Mouse (Mus musculus) small intestine, adult 2 months (tissue): ENCODE results near the gene Atg10.
"Not testable (repeated sequence)": the region's sequence is repeated elsewhere in the genome, so short reads cannot be mapped to it uniquely, and the experiment has no call there.

Experiments used
- CTCF ChIP-seq: fragments of 200-500 bp; IDR thresholded peaks from 2 replicates; pipeline ENCODE4 v1.5.1; 2012; ENCODE audit warnings: low read depth, mild to moderate bottlenecking, control low read depth, inconsistent platforms, low read length, moderate library complexity, mixed read lengths; ENCODE audit not compliant: insufficient replicate concordance, insufficient read length; ENCODE audit errors: extremely low read depth
- POLR2A ChIP-seq: fragments of 200-500 bp; IDR thresholded peaks from 2 replicates; pipeline ENCODE4 v1.6.1; 2012; ENCODE audit warnings: low read depth, mild to moderate bottlenecking, control low read depth, inconsistent platforms, low read length, moderate library complexity

GRCm38 (mm10) chr13:90923617-90924016 is 300.2 kb downstream of the Atg10 start:
- not testable (repeated sequence) for TF ChIP-seq CTCF, POLR2A
